Mouse (Mus musculus) CH12.LX (cell line): ENCODE results near the gene Ranbp10. TPM values are rescaled to one million over a fixed set of nuclear protein-coding genes. Genes with fewer than 3 reads are reported as not detected.

Experiments used
- DNase-seq: peaks from one replicate; pipeline ENCODE4 v3.0.0-alpha.2; 2013; ENCODE audit errors: extremely low read depth
- H3K27ac ChIP-seq: 2 replicates; pipeline ENCODE4 v1.5.1; 2012; ENCODE audit warnings: low read depth, mild to moderate bottlenecking, control low read depth, moderate library complexity; ENCODE audit not compliant: insufficient read depth
- H3K27me3 ChIP-seq: replicated peaks from 2 replicates; pipeline ENCODE3; 2012; ENCODE audit warnings: inconsistent platforms
- H3K36me3 ChIP-seq, 2 experiments: replicated peaks in 1 of 2; 2 replicates each; pipeline versions ENCODE3 to v1.6.1; 2012; ENCODE audit warnings: inconsistent platforms in 1 of 2, low read length in 1 of 2, mild to moderate bottlenecking in 1 of 2, mixed read lengths in 1 of 2, moderate library complexity in 1 of 2; ENCODE audit not compliant: control insufficient read depth in 1 of 2, insufficient read depth in 1 of 2
- H3K4me1 ChIP-seq, 2 experiments: 2 replicates each; pipeline ENCODE4 v1.6.1; 2012; ENCODE audit warnings: inconsistent platforms in 1 of 2, moderate library complexity in 1 of 2; ENCODE audit not compliant: insufficient read depth in 2 of 2, control insufficient read depth in 1 of 2
- H3K4me2 ChIP-seq: 2 replicates; pipeline ENCODE4 v1.6.1; 2012; ENCODE audit warnings: low read depth, mild to moderate bottlenecking, control low read depth; ENCODE audit not compliant: poor library complexity, insufficient read depth, severe bottlenecking
- H3K4me3 ChIP-seq, 3 experiments: fragments of 150-350 bp in 1 of 3; sonication (generic) in 1 of 3; replicated peaks in 1 of 3; 2 replicates each; pipeline versions ENCODE3 to v1.5.1; 2011 to 2012; ENCODE audit warnings: low read depth in 2 of 3, low read length in 2 of 3, mild to moderate bottlenecking in 2 of 3, moderate library complexity in 2 of 3, control low read depth in 1 of 3, improper control_type of control experiment in 1 of 3, inconsistent platforms in 1 of 3, mixed read lengths in 1 of 3; ENCODE audit not compliant: poor library complexity in 1 of 3
- H3K79me2 ChIP-seq: replicated peaks from 2 replicates; pipeline ENCODE4 v1.6.1; 2012; ENCODE audit warnings: mild to moderate bottlenecking, moderate library complexity; ENCODE audit not compliant: control insufficient read depth, poor library complexity, insufficient read depth, severe bottlenecking; ENCODE audit errors: extremely low read depth
- H3K9ac ChIP-seq: 2 replicates; pipeline ENCODE4 v1.6.1; 2012; ENCODE audit warnings: low read depth, mild to moderate bottlenecking, control low read depth, moderate library complexity; ENCODE audit not compliant: insufficient read depth
- H3K9me3 ChIP-seq: replicated peaks from 2 replicates; pipeline ENCODE3; 2012; ENCODE audit warnings: low read length, inconsistent platforms, mixed read lengths
- BHLHE40 ChIP-seq: IDR thresholded peaks from 2 replicates; pipeline ENCODE4 v1.6.1; 2011; ENCODE audit warnings: mild to moderate bottlenecking, low read depth, low read length, improper control_type of control experiment
- CHD2 ChIP-seq: IDR thresholded peaks from 2 replicates; pipeline ENCODE4 v1.6.1; 2011; ENCODE audit warnings: low read length, improper control_type of control experiment
- CTCF ChIP-seq, 2 experiments: IDR thresholded peaks in 1 of 2; conservative IDR thresholded peaks in 1 of 2; 2 replicates each; pipeline ENCODE4 v1.5.1; 2011 to 2012; ENCODE audit warnings: low read depth in 2 of 2, low read length in 2 of 2, improper control_type of control experiment in 1 of 2, inconsistent platforms in 1 of 2, mild to moderate bottlenecking in 1 of 2, moderate library complexity in 1 of 2
- ELF1 ChIP-seq: IDR thresholded peaks from 2 replicates; pipeline ENCODE4 v1.6.1; 2014; ENCODE audit warnings: low read depth, mild to moderate bottlenecking, inconsistent platforms, low read length, improper control_type of control experiment
- EP300 ChIP-seq: IDR thresholded peaks from 2 replicates; pipeline ENCODE4 v1.6.1; 2011; ENCODE audit warnings: low read length, improper control_type of control experiment
- ETS1 ChIP-seq: conservative IDR thresholded peaks from 2 replicates; pipeline ENCODE4 v1.6.1; 2012; ENCODE audit warnings: low read depth, mild to moderate bottlenecking, inconsistent platforms, low read length, improper control_type of control experiment, moderate library complexity
- GABPA ChIP-seq: IDR thresholded peaks from 2 replicates; pipeline ENCODE4 v1.6.1; 2012; ENCODE audit warnings: low read depth, low read length, improper control_type of control experiment, inconsistent platforms; ENCODE audit not compliant: insufficient replicate concordance
- HCFC1 ChIP-seq: IDR thresholded peaks from 2 replicates; pipeline ENCODE4 v1.6.1; 2012; ENCODE audit warnings: low read depth, mild to moderate bottlenecking, inconsistent platforms, low read length, improper control_type of control experiment
- IRF4 ChIP-seq: IDR thresholded peaks from 2 replicates; pipeline ENCODE4 v1.6.1; 2014; ENCODE audit warnings: low read depth, mild to moderate bottlenecking, inconsistent platforms, low read length, improper control_type of control experiment
- KAT2A ChIP-seq: IDR thresholded peaks from 2 replicates; pipeline ENCODE4 v1.6.1; 2012; ENCODE audit warnings: low read length, improper control_type of control experiment, inconsistent platforms; ENCODE audit not compliant: insufficient replicate concordance
- MAFK ChIP-seq: IDR thresholded peaks from 2 replicates; pipeline ENCODE4 v1.6.1; 2011; ENCODE audit warnings: low read length, improper control_type of control experiment; ENCODE audit not compliant: insufficient replicate concordance
- MAX ChIP-seq: IDR thresholded peaks from 2 replicates; pipeline ENCODE4 v1.6.1; 2011; ENCODE audit warnings: low read length, improper control_type of control experiment
- MYC ChIP-seq: IDR thresholded peaks from 2 replicates; pipeline ENCODE4 v1.6.1; 2011; ENCODE audit warnings: low read depth, mild to moderate bottlenecking, improper control_type of control experiment, low read length
- NRF1 ChIP-seq: IDR thresholded peaks from 2 replicates; pipeline ENCODE4 v1.6.1; 2014; ENCODE audit warnings: low read depth, mild to moderate bottlenecking, inconsistent platforms, low read length, improper control_type of control experiment, moderate library complexity
- PAX5 ChIP-seq: IDR thresholded peaks from 2 replicates; pipeline ENCODE4 v1.6.1; 2012; ENCODE audit warnings: low read length, inconsistent platforms, mixed read lengths
- POLR2AphosphoS2 ChIP-seq: IDR thresholded peaks from 2 replicates; pipeline ENCODE4 v1.6.1; 2011; ENCODE audit warnings: low read depth, low read length, improper control_type of control experiment
- RAD21 ChIP-seq: IDR thresholded peaks from 2 replicates; pipeline ENCODE4 v1.6.1; 2011; ENCODE audit warnings: low read depth, mild to moderate bottlenecking, low read length, improper control_type of control experiment, moderate library complexity
- SIN3A ChIP-seq: IDR thresholded peaks from 2 replicates; pipeline ENCODE4 v1.6.1; 2012; ENCODE audit warnings: low read length, improper control_type of control experiment, inconsistent platforms
- SMC3 ChIP-seq: IDR thresholded peaks from 2 replicates; pipeline ENCODE4 v1.6.1; 2011; ENCODE audit warnings: low read depth, low read length, improper control_type of control experiment
- dilution Hi-C: fragments of 300-500 bp; cut with MboI; formaldehyde crosslinking; loops from 2 replicates; pipeline ENCODE4 v1.14.3; 2020; ENCODE audit warnings: low sequenced_read_pairs; ENCODE audit not compliant: extremely low pct_unique_long_range_greater_than_20kb, extremely low pct_ligation_motif_present
- in situ Hi-C: fragments of 300-500 bp; cut with MboI; formaldehyde crosslinking; loops from 3 replicates; pipeline ENCODE4 v1.14.3; 2019; ENCODE audit warnings: low sequenced_read_pairs, low pct_ligation_motif_present, low pct_unique_long_range_greater_than_20kb, mixed read lengths
- polyA plus RNA-seq: library from polyadenylated mRNA; unstranded; fragments of >175 nt; gene quantifications from 2 replicates; pipeline ENCODE4 v1.2.1, GENCODE M21; 2012; ENCODE audit warnings: low read depth; ENCODE audit not compliant: insufficient read length
- total RNA-seq, 2 experiments: library from RNA; depleted of rRNA; stranded (reverse); fragments of 300-350 nt in 1 of 2; fragments of >200 nt in 1 of 2; gene quantifications; 2 replicates each; pipeline ENCODE4 v1.2.3; 2012 to 2014

Gene Ranbp10
- total and polyA plus RNA-seq, 3 experiments, result 7.4 to 15.8 (median 8.7) TPM

DNA sequence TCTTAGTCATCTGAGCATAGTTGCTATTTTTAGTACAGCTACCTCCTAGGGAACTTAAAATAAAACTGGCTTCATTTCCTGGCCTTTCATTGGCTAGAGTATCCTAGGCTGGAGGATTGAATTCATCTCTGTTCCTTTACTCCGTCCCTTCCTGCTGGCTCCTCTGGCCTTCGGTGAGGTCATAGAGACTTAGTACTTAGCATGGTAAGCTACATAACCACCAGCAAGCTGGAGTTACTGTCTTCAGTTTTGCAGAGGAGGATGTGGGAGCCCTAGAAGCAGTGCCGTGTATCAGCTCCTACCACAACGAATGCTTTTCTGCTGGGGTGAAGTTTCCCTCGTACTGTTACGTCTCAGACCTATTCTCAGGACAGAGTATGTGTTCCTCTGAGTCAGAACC, 47.2 kb upstream of the Ranbp10 start:
- Histone ChIP-seq H3K9ac (no peak overlapping the region), H3K27me3 (no peaks in the 10 kb centered on the region), H3K79me2 (peaks cover 55% of the 10 kb centered on the region), H3K27ac (peak overlapping the region; percentile 41), H3K4me2 (no peak overlapping the region), H3K36me3 (peaks cover 56 to 91% of the 10 kb centered on the region in 2 experiments), H3K9me3 (no peaks in the 10 kb centered on the region), H3K4me1 (peaks cover 8 to 31% of the 10 kb centered on the region in 2 experiments; a peak in 3 of 4 replicates), H3K4me3 (no peak overlapping the region)
- dilution Hi-C loops, result no loop called here
- DNase-seq, result peak; percentile 27
- in situ Hi-C loops, result no loop called here
- TF ChIP-seq MAFK (no peak), IRF4 (no peak), PAX5 (no peak), KAT2A (no peak), SIN3A (no peak), GABPA (no peak), ELF1 (no peak), EP300 (no peak), BHLHE40 (no peak), ETS1 (no peak), HCFC1 (no peak), MAX (no peak), SMC3 (no peak), POLR2AphosphoS2 (no peak)

GRCm38 (mm10) chr8:105866364-105867029, 39.3 kb upstream of the Ranbp10 start:
- dilution Hi-C loops (no loop called here), in situ Hi-C loops (no loop called here)
- Histone ChIP-seq H3K27me3 (no peaks in the 10 kb centered on the region), H3K4me3 (no peak overlapping the region), H3K9ac (no peak overlapping the region), H3K4me2 (no peak overlapping the region), H3K79me2 (peaks cover 95% of the 10 kb centered on the region), H3K4me1 (peaks cover 4 to 38% of the 10 kb centered on the region in 2 experiments; a peak in 2 of 4 replicates), H3K27ac (no peak overlapping the region), H3K9me3 (no peaks in the 10 kb centered on the region), H3K36me3 (peaks cover 39 to 82% of the 10 kb centered on the region in 2 experiments)
- DNase-seq, result peak; percentile 32
- TF ChIP-seq CTCF (conservative IDR thresholded peaks at IDR 0.05 in 1 of 2, IDR thresholded peaks at IDR 0.05 in 1 of 2; ENCODE audit: low read depth in 2 of 2, low read length in 2 of 2) (peak; percentile 22 to 73; a peak in 2 of 4 replicates), MYC (peak; percentile 40; the same call in 1 of the 2 replicates), ELF1 (no peak), NRF1 (no peak), GABPA (no peak), SMC3 (peak; percentile 33), CHD2 (no peak), RAD21 (no peak; the same call in none of the 2 replicates)
